Mouse (Mus musculus): ENCODE results near the gene Gpd1l. TPM values are rescaled to one million over a fixed set of nuclear protein-coding genes. Genes with fewer than 3 reads are reported as not detected.
A peak's percentile ranks its signal among the peaks of the same experiment; 100 is the strongest.

The Gpd1l gene
- polyA plus RNA-seq, 1 experiment from 2014 or later: 18.2 TPM

- ATAC-seq (replicated peaks; ENCODE audit: low FRiP score): no peak
- Histone ChIP-seq H3K4me2 (no peak overlapping the region), H3K36me3 (ENCODE audit: control insufficient read depth, insufficient read depth, low read length) (no peaks in the 10 kb centered on the region), H3K27me3 (replicated peaks; ENCODE audit: control insufficient read depth, insufficient read depth, low read length) (no peaks in the 10 kb centered on the region), H3K9ac (ENCODE audit: low read depth, low read length) (no peak overlapping the region), H3K4me1 (replicated peaks; ENCODE audit: control insufficient read depth, insufficient read depth, low read length) (0 out of 2 replicates have a peak, but pooled peaks cover 3% of the 10 kb centered on the region), H3K9me3 (ENCODE audit: control insufficient read depth, low read length) (no peaks in the 10 kb centered on the region), H3K27ac (ENCODE audit: low read depth, low read length) (no peak overlapping the region), H3K4me3 (ENCODE audit: low read depth, low read length) (no peak overlapping the region)
- DNase-seq (ENCODE audit: low spot score): no peak
- 96% methylated on average over 2 of the region's 2 CpGs for WGBS
Observed at GRCm38 (mm10) chr9:114921352-114922081, 12.3 kb downstream of the Gpd1l start.

- Histone ChIP-seq H3K4me1 (replicated peaks; ENCODE audit: control insufficient read depth, insufficient read depth, low read length) (0 out of 2 replicates have a peak, but pooled peaks cover 3% of the 10 kb centered on the region), H3K36me3 (ENCODE audit: control insufficient read depth, insufficient read depth, low read length) (no peaks in the 10 kb centered on the region), H3K27me3 (replicated peaks; ENCODE audit: control insufficient read depth, insufficient read depth, low read length) (no peaks in the 10 kb centered on the region), H3K4me2 (no peak overlapping the region), H3K9ac (ENCODE audit: low read depth, low read length) (no peak overlapping the region), H3K4me3 (ENCODE audit: low read depth, low read length) (no peak overlapping the region), H3K27ac (ENCODE audit: low read depth, low read length) (no peak overlapping the region), H3K9me3 (ENCODE audit: control insufficient read depth, low read length) (no peaks in the 10 kb centered on the region)
- WGBS: 57% methylated on average over 9 of the region's 9 CpGs
- DNase-seq (ENCODE audit: low spot score) (no peak), ATAC-seq (replicated peaks; ENCODE audit: low FRiP score) (no peak)
Observed at GRCm38 (mm10) chr9:114920569-114920968, 13.2 kb downstream of the Gpd1l start.

GRCm38 (mm10) chr9:114912680-114913649 lies 20.8 kb downstream of the Gpd1l start:
- DNase-seq (ENCODE audit: low spot score): peak; percentile 66
- WGBS: 64% methylated on average over 18 of the region's 18 CpGs
- ATAC-seq (replicated peaks; ENCODE audit: low FRiP score): no peak

GRCm38 (mm10) chr9:114907509-114907908 lies 26.3 kb downstream of the Gpd1l start:
- DNase-seq (ENCODE audit: low spot score): no peak

More at GRCm38 (mm10) chr9:114912680-114913649, 20.8 kb downstream of the Gpd1l start:
- H3K4me3 ChIP-seq (ENCODE audit: low read depth, low read length): no peak overlapping the region
- H3K4me2 ChIP-seq: no peak overlapping the region
- H3K9me3 ChIP-seq (ENCODE audit: control insufficient read depth, low read length): no peaks in the 10 kb centered on the region
- peaks cover 5% of the 10 kb centered on the region; the same call in 1 of the 2 replicates for H3K4me1 ChIP-seq (replicated peaks; ENCODE audit: control insufficient read depth, insufficient read depth, low read length)
- no peaks in the 10 kb centered on the region; the same call in 1 of the 2 replicates for H3K36me3 ChIP-seq (ENCODE audit: control insufficient read depth, insufficient read depth, low read length)
- H3K9ac ChIP-seq (ENCODE audit: low read depth, low read length): no peak overlapping the region
- no peaks in the 10 kb centered on the region for H3K27me3 ChIP-seq (replicated peaks; ENCODE audit: control insufficient read depth, insufficient read depth, low read length)
- no peak overlapping the region for H3K27ac ChIP-seq (ENCODE audit: low read depth, low read length)

GRCm38 (mm10) chr9:114895919-114896318 lies 37.9 kb downstream of the Gpd1l start:
- Histone ChIP-seq H3K9ac (ENCODE audit: low read depth, low read length) (no peak overlapping the region), H3K4me1 (replicated peaks; ENCODE audit: control insufficient read depth, insufficient read depth, low read length) (no peaks in the 10 kb centered on the region), H3K4me3 (ENCODE audit: low read depth, low read length) (no peak overlapping the region), H3K27ac (ENCODE audit: low read depth, low read length) (no peak overlapping the region), H3K4me2 (no peak overlapping the region), H3K27me3 (replicated peaks; ENCODE audit: control insufficient read depth, insufficient read depth, low read length) (no peaks in the 10 kb centered on the region), H3K9me3 (ENCODE audit: control insufficient read depth, low read length) (no peaks in the 10 kb centered on the region), H3K36me3 (ENCODE audit: control insufficient read depth, insufficient read depth, low read length) (no peaks in the 10 kb centered on the region)
- WGBS: 69% methylated on average over 4 of the region's 4 CpGs
- DNase-seq (ENCODE audit: low spot score): no peak
- ATAC-seq (replicated peaks; ENCODE audit: low FRiP score): no peak

More at GRCm38 (mm10) chr9:114907509-114907908, 26.3 kb downstream of the Gpd1l start:
- WGBS: 71% methylated on average over 7 of the region's 7 CpGs
- H3K27me3 ChIP-seq (replicated peaks; ENCODE audit: control insufficient read depth, insufficient read depth, low read length): no peaks in the 10 kb centered on the region
- no peak for ATAC-seq (replicated peaks; ENCODE audit: low FRiP score)
- H3K9me3 ChIP-seq (ENCODE audit: control insufficient read depth, low read length): no peaks in the 10 kb centered on the region
- no peak overlapping the region for H3K9ac ChIP-seq (ENCODE audit: low read depth, low read length)
- H3K27ac ChIP-seq (ENCODE audit: low read depth, low read length): no peak overlapping the region
- no peak overlapping the region for H3K4me2 ChIP-seq
- no peak overlapping the region for H3K4me3 ChIP-seq (ENCODE audit: low read depth, low read length)
- H3K36me3 ChIP-seq (ENCODE audit: control insufficient read depth, insufficient read depth, low read length): no peaks in the 10 kb centered on the region; the same call in 1 of the 2 replicates
- H3K4me1 ChIP-seq (replicated peaks; ENCODE audit: control insufficient read depth, insufficient read depth, low read length): 0 out of 2 replicates have a peak, but pooled peaks cover 2% of the 10 kb centered on the region

- Histone ChIP-seq H3K4me1 (replicated peaks; ENCODE audit: control insufficient read depth, insufficient read depth, low read length) (no peaks in the 10 kb centered on the region), H3K4me2 (no peak overlapping the region), H3K27ac (ENCODE audit: low read depth, low read length) (no peak overlapping the region), H3K9me3 (ENCODE audit: control insufficient read depth, low read length) (no peaks in the 10 kb centered on the region), H3K27me3 (replicated peaks; ENCODE audit: control insufficient read depth, insufficient read depth, low read length) (no peaks in the 10 kb centered on the region), H3K9ac (ENCODE audit: low read depth, low read length) (no peak overlapping the region), H3K36me3 (ENCODE audit: control insufficient read depth, insufficient read depth, low read length) (no peaks in the 10 kb centered on the region), H3K4me3 (ENCODE audit: low read depth, low read length) (no peak overlapping the region)
- no peak for DNase-seq (ENCODE audit: low spot score)
- no peak for ATAC-seq (replicated peaks; ENCODE audit: low FRiP score)
- 80% methylated on average over 11 of the region's 11 CpGs for WGBS
Observed at GRCm38 (mm10) chr9:114892974-114893373, 40.8 kb downstream of the Gpd1l start.

GRCm38 (mm10) chr9:114890377-114890776 lies 43.4 kb downstream of the Gpd1l start:
- Histone ChIP-seq H3K4me1 (replicated peaks; ENCODE audit: control insufficient read depth, insufficient read depth, low read length) (no peaks in the 10 kb centered on the region), H3K27ac (ENCODE audit: low read depth, low read length) (no peak overlapping the region), H3K9ac (ENCODE audit: low read depth, low read length) (no peak overlapping the region), H3K4me3 (ENCODE audit: low read depth, low read length) (no peak overlapping the region), H3K9me3 (ENCODE audit: control insufficient read depth, low read length) (no peaks in the 10 kb centered on the region), H3K36me3 (ENCODE audit: control insufficient read depth, insufficient read depth, low read length) (no peaks in the 10 kb centered on the region), H3K27me3 (replicated peaks; ENCODE audit: control insufficient read depth, insufficient read depth, low read length) (no peaks in the 10 kb centered on the region), H3K4me2 (no peak overlapping the region)
- DNase-seq (ENCODE audit: low spot score) (no peak), ATAC-seq (replicated peaks; ENCODE audit: low FRiP score) (no peak)
- WGBS: 56% methylated on average over 7 of the region's 7 CpGs

GRCm38 (mm10) chr9:114888856-114889407 lies 44.9 kb downstream of the Gpd1l start:
- ATAC-seq (replicated peaks; ENCODE audit: low FRiP score) (0 out of 2 replicates have a peak, but pooled peaks have one; percentile 7), DNase-seq (ENCODE audit: low spot score) (no peak)
- H3K4me1 ChIP-seq (replicated peaks; ENCODE audit: control insufficient read depth, insufficient read depth, low read length): no peaks in the 10 kb centered on the region
- no peaks in the 10 kb centered on the region for H3K9me3 ChIP-seq (ENCODE audit: control insufficient read depth, low read length)
- H3K27me3 ChIP-seq (replicated peaks; ENCODE audit: control insufficient read depth, insufficient read depth, low read length): no peaks in the 10 kb centered on the region
- no peak overlapping the region for H3K9ac ChIP-seq (ENCODE audit: low read depth, low read length)
- H3K4me2 ChIP-seq: no peak overlapping the region
- H3K36me3 ChIP-seq (ENCODE audit: control insufficient read depth, insufficient read depth, low read length): no peaks in the 10 kb centered on the region
- H3K27ac ChIP-seq (ENCODE audit: low read depth, low read length): no peak overlapping the region
- WGBS: 79% methylated on average over 5 of the region's 5 CpGs
- H3K4me3 ChIP-seq (ENCODE audit: low read depth, low read length): no peak overlapping the region

Measured in liver, embryonic 11.5 days (tissue).